9 mouse cellular contexts compared by ENCODE assay signal in genomic region chr14:29723267-29723666, GRCm38 (mm10). TPM values are rescaled to one million over a fixed set of nuclear protein-coding genes. Genes with fewer than 3 reads are reported as not detected.
DNase-seq lines count a peak whose midpoint lies in the region; ATAC-seq and TF ChIP-seq lines count a peak whose summit lies in the region.
"Had no signal": no experiment of that assay in that cellular context is flagged by ENCODE, and none has a peak within 500 bp of the region (broad histone marks: within the 10 kb centered on the region; RNA-seq: fewer than 3 reads in every experiment).

No protein-coding gene starts in this region.

- peak overlapping the region; percentile 68 for H3K4me3 ChIP-seq in lung, embryonic 16.5 days (ENCODE audit: low read length)
- peak overlapping the region; percentile 60 for H3K4me3 ChIP-seq in intestine, postnatal 0 days (ENCODE audit: low read depth, low read length)
- peak overlapping the region; percentile 75 for H3K4me3 ChIP-seq in neural tube, embryonic 14.5 days (ENCODE audit: low read depth, low read length)

- peaks cover 7% of the 10 kb centered on the region; the same call in 1 of the 2 replicates for H3K4me1 ChIP-seq in lung, embryonic 16.5 days (replicated peaks; ENCODE audit: control insufficient read depth, insufficient read depth, low read length)
- H3K4me1 ChIP-seq in intestine, postnatal 0 days (replicated peaks; ENCODE audit: control insufficient read depth, insufficient read depth, low read length): no peaks in the 10 kb centered on the region
- H3K4me1 ChIP-seq in neural tube, embryonic 14.5 days (ENCODE audit: control insufficient read depth, insufficient read depth, low read length): peaks cover 6% of the 10 kb centered on the region; the same call in 1 of the 2 replicates

- no peaks in the 10 kb centered on the region for H3K36me3 ChIP-seq in lung, embryonic 16.5 days (ENCODE audit: control insufficient read depth, insufficient read depth, low read length)
- H3K36me3 ChIP-seq in intestine, postnatal 0 days (ENCODE audit: control insufficient read depth, insufficient read depth): no peaks in the 10 kb centered on the region
- no peaks in the 10 kb centered on the region for H3K36me3 ChIP-seq in neural tube, embryonic 14.5 days (ENCODE audit: control insufficient read depth, insufficient read depth, low read length)

- H3K27ac ChIP-seq in lung, embryonic 16.5 days (ENCODE audit: low read length): no peak overlapping the region
- H3K27ac ChIP-seq in intestine, postnatal 0 days (ENCODE audit: low read depth, low read length): no peak overlapping the region
- H3K27ac ChIP-seq in neural tube, embryonic 14.5 days (ENCODE audit: low read depth, low read length): no peak overlapping the region

- H3K9ac ChIP-seq in lung, embryonic 16.5 days (ENCODE audit: low read length): no peak overlapping the region
- H3K9ac ChIP-seq in intestine, postnatal 0 days (ENCODE audit: low read depth, low read length): no peak overlapping the region
- peak overlapping the region; percentile 75; the same call in 1 of the 2 replicates for H3K9ac ChIP-seq in neural tube, embryonic 14.5 days (replicated peaks; ENCODE audit: low read depth, low read length)

- no peak for ATAC-seq in lung, embryonic 16.5 days (ENCODE audit: low read depth)
- no peak for ATAC-seq in intestine, postnatal 0 days
- 0 out of 2 replicates have a peak, but pooled peaks have one; percentile 4 for ATAC-seq in neural tube, embryonic 14.5 days (ENCODE audit: low read depth)

- peak overlapping the region; percentile 97 for H3K4me2 ChIP-seq in lung, embryonic 16.5 days (ENCODE audit: low read depth, low read length)
- peak overlapping the region; percentile 93 for H3K4me2 ChIP-seq in intestine, postnatal 0 days (replicated peaks; ENCODE audit: low read depth)
- H3K4me2 ChIP-seq in neural tube, embryonic 14.5 days (ENCODE audit: low read depth, low read length): peak overlapping the region; percentile 98

- 8% methylated on average over 10 of the region's 10 CpGs for WGBS in lung, embryonic 16.5 days
- 12% methylated on average over 10 of the region's 10 CpGs for WGBS in intestine, postnatal 0 days
- WGBS in neural tube, embryonic 14.5 days: 8% methylated on average over 10 of the region's 10 CpGs

- peaks cover 62% of the 10 kb centered on the region for H3K27me3 ChIP-seq in lung, embryonic 16.5 days (ENCODE audit: control insufficient read depth, insufficient read depth, low read depth, low read length)
- peaks cover 68% of the 10 kb centered on the region for H3K27me3 ChIP-seq in intestine, postnatal 0 days (replicated peaks; ENCODE audit: control insufficient read depth, insufficient read depth, low read length)
- 0 out of 2 replicates have a peak, but pooled peaks cover 8% of the 10 kb centered on the region for H3K27me3 ChIP-seq in neural tube, embryonic 14.5 days (ENCODE audit: control insufficient read depth, insufficient read depth, low read length)

- no peaks in the 10 kb centered on the region for H3K9me3 ChIP-seq in lung, embryonic 16.5 days (ENCODE audit: control insufficient read depth, low read length)
- no peaks in the 10 kb centered on the region for H3K9me3 ChIP-seq in intestine, postnatal 0 days (ENCODE audit: control insufficient read depth)
- no peaks in the 10 kb centered on the region for H3K9me3 ChIP-seq in neural tube, embryonic 14.5 days (ENCODE audit: control insufficient read depth, low read length)

- no peak for TF ChIP-seq CTCF in intestine, postnatal 0 days (IDR thresholded peaks at IDR 0.05; ENCODE audit: low read depth)

- DNase-seq in cerebellum, adult 9-10 months: peak; percentile 38
- DNase-seq in cerebellum, postnatal 36 days: no peak
- no peak for DNase-seq in lung, postnatal 25 days (ENCODE audit: low spot score)
- no peak for DNase-seq in urinary bladder, postnatal 10 days (ENCODE audit: low spot score)
- DNase-seq in thymus, postnatal 36 days: no peak

RNA-seq across cellular contexts. Expression of gene Cacna2d3, which starts 1.6 kb away (rescaled TPM):
- 0.64 and 0.98 TPM in 2 replicates for polyA plus RNA-seq in lung, embryonic 16.5 days (2015; fragmentation: Nextera tagmentation; extraction: Ambion mirVana)
- polyA plus RNA-seq in intestine, postnatal 0 days (2015; fragmentation: Nextera tagmentation; extraction: Ambion mirVana): 0.99 and 1.2 TPM in 2 replicates
- 58.8 and 63.0 TPM in 2 replicates for polyA plus RNA-seq in neural tube, embryonic 14.5 days (2014; fragmentation: Nextera tagmentation; extraction: Ambion mirVana)
- polyA plus RNA-seq: liver, adult 2 months had no signal

Comparison
In these comparisons a context has a peak if more than half of its experiments do, and no peak if none do; other contexts are left out.
1. RNA of gene Cacna2d3, which starts 1.6 kb away (polyA plus RNA-seq): 58.8 to 63.0 TPM in neural tube, embryonic 14.5 days; 0.99 to 1.2 TPM in intestine, postnatal 0 days and 0.64 to 0.98 TPM in lung, embryonic 16.5 days; every median in the first group is over 10 times any median in the second.
2. Peak in every context shown above with its lines, with median percentiles within 50 percentile points of each other: H3K4me2 ChIP-seq and H3K4me3 ChIP-seq.